Mouse (Mus musculus) myocyte (in vitro differentiated cells): ENCODE results near the gene Gm4985.
"Not testable (repeated sequence)": the region's sequence is repeated elsewhere in the genome, so short reads cannot be mapped to it uniquely, and the experiment has no call there.

Source experiments
- CEBPB ChIP-seq: IDR thresholded peaks from 2 replicates; pipeline ENCODE4 v1.6.1; 2011; ENCODE audit warnings: mild to moderate bottlenecking, moderate library complexity; ENCODE audit not compliant: poor library complexity, insufficient read depth, severe bottlenecking
- E2F4 ChIP-seq: IDR thresholded peaks from one replicate; pipeline ENCODE4 v1.6.1; 2011; ENCODE audit warnings: mild to moderate bottlenecking, control low read depth, moderate library complexity; ENCODE audit not compliant: insufficient read depth
- MAX ChIP-seq: IDR thresholded peaks from one replicate; pipeline ENCODE4 v1.6.1; 2011; ENCODE audit warnings: low read depth, mild to moderate bottlenecking, control low read depth
- MYOD1 ChIP-seq, 3 experiments: IDR thresholded peaks; one replicate each; pipeline ENCODE4 v1.6.1; 2011; ENCODE audit warnings: control low read depth in 2 of 3, low read depth in 2 of 3, mild to moderate bottlenecking in 2 of 3, moderate library complexity in 1 of 3; ENCODE audit not compliant: insufficient read length in 2 of 3, control insufficient read depth in 1 of 3
- POLR2A ChIP-seq: IDR thresholded peaks from one replicate; pipeline ENCODE4 v1.6.1; 2011; ENCODE audit warnings: low read depth, mild to moderate bottlenecking, control low read depth, moderate library complexity; ENCODE audit not compliant: insufficient read length
- POLR2AphosphoS2 ChIP-seq: IDR thresholded peaks from one replicate; pipeline ENCODE4 v1.6.1; 2011; ENCODE audit warnings: low read depth, control low read depth; ENCODE audit not compliant: insufficient read length
- SRF ChIP-seq: IDR thresholded peaks from one replicate; pipeline ENCODE4 v1.6.1; 2011; ENCODE audit warnings: low read depth; ENCODE audit not compliant: control insufficient read depth, insufficient read length
- TCF12 ChIP-seq: IDR thresholded peaks from one replicate; pipeline ENCODE4 v1.6.1; 2011; ENCODE audit warnings: mild to moderate bottlenecking, control low read depth; ENCODE audit not compliant: poor library complexity, insufficient read depth, severe bottlenecking
- USF1 ChIP-seq: IDR thresholded peaks from one replicate; pipeline ENCODE4 v1.6.1; 2011; ENCODE audit warnings: low read depth, mild to moderate bottlenecking, control low read depth, moderate library complexity

GRCm38 (mm10) chrX:23958834-23959233 is at the start of gene Gm4985:
- not testable (repeated sequence) for TF ChIP-seq POLR2A; E2F4; MAX; POLR2AphosphoS2; TCF12; MYOD1 (IDR thresholded peaks at IDR 0.05; ENCODE audit: control insufficient read depth in 1 of 3, insufficient read length in 2 of 3, low read depth in 2 of 3); USF1; CEBPB; SRF
